Mouse (Mus musculus) olfactory bulb, adult 2 months (tissue): ENCODE data around the gene Iqcg.

Source experiments
- CTCF ChIP-seq: fragments of 200-500 bp; IDR thresholded peaks from 2 replicates; pipeline ENCODE4 v1.5.1; 2012; ENCODE audit warnings: low read depth, mild to moderate bottlenecking, low read length, moderate library complexity; ENCODE audit not compliant: insufficient read depth
- POLR2A ChIP-seq: fragments of 200-500 bp; IDR thresholded peaks from 2 replicates; pipeline ENCODE4 v1.6.1; 2012; ENCODE audit warnings: mild to moderate bottlenecking, low read depth, low read length, moderate library complexity; ENCODE audit not compliant: insufficient read depth

DNA sequence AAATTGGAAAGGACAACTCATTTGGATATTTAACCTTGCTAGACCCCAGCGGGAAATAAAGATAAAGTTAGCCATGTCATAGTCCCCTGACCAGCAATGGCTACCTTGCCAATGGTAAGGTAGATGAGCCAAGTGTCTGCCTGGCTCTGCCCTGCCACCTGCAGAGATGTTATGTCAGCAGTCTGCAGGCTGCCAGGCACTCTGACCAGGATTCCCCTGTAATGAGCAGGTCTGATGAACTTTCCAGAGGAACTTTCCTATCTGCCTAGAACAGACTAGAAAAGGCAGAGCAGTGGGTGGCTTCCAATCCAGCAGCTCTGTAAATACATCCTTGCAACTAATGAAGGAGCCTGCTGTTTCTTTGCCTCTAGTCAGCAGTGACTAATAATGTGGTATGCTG, 41.1 kb downstream of the Iqcg start:
- TF ChIP-seq CTCF, result no peak
- no peak for TF ChIP-seq POLR2A
